Mouse (Mus musculus) layer of hippocampus, postnatal 10 days (tissue): ENCODE measurements around the gene Ccdc97. TPM values are rescaled to one million over a fixed set of nuclear protein-coding genes. Genes with fewer than 3 reads are reported as not detected.
"Not testable (repeated sequence)": the region's sequence is repeated elsewhere in the genome, so short reads cannot be mapped to it uniquely, and the experiment has no call there.

Experiments used
- DNase-seq, 2 experiments: peaks; one replicate each; pipeline ENCODE4 v3.0.0; 2021; ENCODE audit warnings: low spot score in 2 of 2
- total RNA-seq, 2 experiments: library from RNA; stranded (reverse); gene quantifications; 2 replicates each; pipeline ENCODE4 v1.2.3; 2021

The Ccdc97 gene
- total RNA-seq, 2 experiments from 2014 or later, result 44.4 to 45.8 TPM

GRCm38 (mm10) chr7:25721776-25722175 lies 2.9 kb upstream of the Ccdc97 start:
- DNase-seq, result not testable (repeated sequence)

- DNase-seq, result no peak
These were observed 1.9 kb upstream of the Ccdc97 start for GRCm38 (mm10) chr7:25720760-25721159.

- peak; percentile 86 to 87 for DNase-seq
These were observed 1.1 kb upstream of the Ccdc97 start for GRCm38 (mm10) chr7:25719761-25720610.

- no peak for DNase-seq
These were observed 1.4 kb downstream of the Ccdc97 start for GRCm38 (mm10) chr7:25717478-25717877.

GRCm38 (mm10) chr7:25715731-25716271 lies 3.1 kb downstream of the Ccdc97 start:
- DNase-seq, result peak; percentile 59 to 66

- DNase-seq, result no peak
These were observed 4.3 kb downstream of the Ccdc97 start for GRCm38 (mm10) chr7:25714581-25714980.

GRCm38 (mm10) chr7:25712801-25713200 lies 6.1 kb downstream of the Ccdc97 start:
- no peak for DNase-seq

GRCm38 (mm10) chr7:25711731-25712197 lies 7.1 kb downstream of the Ccdc97 start:
- DNase-seq, result no peak

GRCm38 (mm10) chr7:25711165-25711564 lies 7.7 kb downstream of the Ccdc97 start:
- DNase-seq, result peak in 1 of 2 experiments; percentile 29

GRCm38 (mm10) chr7:25710519-25711130 lies 8.3 kb downstream of the Ccdc97 start:
- DNase-seq, result peak in 1 of 2 experiments; percentile 29

GRCm38 (mm10) chr7:25709961-25710360 lies 8.9 kb downstream of the Ccdc97 start:
- DNase-seq, result peak in 1 of 2 experiments; percentile 39

- no peak for DNase-seq
These were observed 11.2 kb downstream of the Ccdc97 start for GRCm38 (mm10) chr7:25707581-25708292.

- no peak for DNase-seq
These were observed 12.2 kb downstream of the Ccdc97 start for GRCm38 (mm10) chr7:25706578-25707170.

GRCm38 (mm10) chr7:25705801-25706251 lies 13.1 kb downstream of the Ccdc97 start:
- DNase-seq, result no peak

GRCm38 (mm10) chr7:25704716-25705364 lies 14.0 kb downstream of the Ccdc97 start:
- no peak for DNase-seq

GRCm38 (mm10) chr7:25703793-25704494 lies 14.9 kb downstream of the Ccdc97 start:
- no peak for DNase-seq

GRCm38 (mm10) chr7:25702350-25702749 lies 16.5 kb downstream of the Ccdc97 start:
- DNase-seq, result no peak

- no peak for DNase-seq
These were observed 18.2 kb downstream of the Ccdc97 start for GRCm38 (mm10) chr7:25700732-25701131.

GRCm38 (mm10) chr7:25699851-25700250 lies 19.0 kb downstream of the Ccdc97 start:
- DNase-seq, result no peak

GRCm38 (mm10) chr7:25694104-25694503 lies 24.8 kb downstream of the Ccdc97 start:
- DNase-seq, result no peak
